Mouse (Mus musculus): ENCODE data around the gene F3. TPM values are rescaled to one million over a fixed set of nuclear protein-coding genes. Genes with fewer than 3 reads are reported as not detected.
A peak's percentile ranks its signal among the peaks of the same experiment; 100 is the strongest.
"Not testable (repeated sequence)": the region's sequence is repeated elsewhere in the genome, so short reads cannot be mapped to it uniquely, and the experiment has no call there.

Gene F3
- polyA plus RNA-seq, 1 experiment: 168 TPM

- H3K27ac ChIP-seq (ENCODE audit: insufficient read depth, low read length): peak overlapping the region; percentile 41; the same call in 1 of the 2 replicates
- no peak overlapping the region for H3K4me3 ChIP-seq (ENCODE audit: insufficient read depth, low read length)
- H3K4me1 ChIP-seq (ENCODE audit: control insufficient read depth, insufficient read depth, low read length): peaks cover 3% of the 10 kb centered on the region; the same call in 1 of the 2 replicates
- TF ChIP-seq POLR2A (IDR thresholded peaks at IDR 0.05; ENCODE audit: low read depth, low read length) (no peak), CTCF (IDR thresholded peaks at IDR 0.05; ENCODE audit: borderline replicate concordance, insufficient read depth, low read length) (no peak)
Observed at GRCm38 (mm10) chr3:121729678-121730077, 6.3 kb downstream of the F3 start.

- Histone ChIP-seq H3K4me3 (ENCODE audit: insufficient read depth, low read length) (no peak overlapping the region), H3K4me1 (ENCODE audit: control insufficient read depth, insufficient read depth, low read length) (peaks cover 5% of the 10 kb centered on the region; the same call in 1 of the 2 replicates), H3K27ac (ENCODE audit: insufficient read depth, low read length) (0 out of 2 replicates have a peak overlapping the region, but pooled peaks have one; percentile 22)
- TF ChIP-seq POLR2A (IDR thresholded peaks at IDR 0.05; ENCODE audit: low read depth, low read length) (no peak), CTCF (IDR thresholded peaks at IDR 0.05; ENCODE audit: borderline replicate concordance, insufficient read depth, low read length) (no peak)
Observed at GRCm38 (mm10) chr3:121735542-121735941, 12.2 kb downstream of the F3 start.

DNA sequence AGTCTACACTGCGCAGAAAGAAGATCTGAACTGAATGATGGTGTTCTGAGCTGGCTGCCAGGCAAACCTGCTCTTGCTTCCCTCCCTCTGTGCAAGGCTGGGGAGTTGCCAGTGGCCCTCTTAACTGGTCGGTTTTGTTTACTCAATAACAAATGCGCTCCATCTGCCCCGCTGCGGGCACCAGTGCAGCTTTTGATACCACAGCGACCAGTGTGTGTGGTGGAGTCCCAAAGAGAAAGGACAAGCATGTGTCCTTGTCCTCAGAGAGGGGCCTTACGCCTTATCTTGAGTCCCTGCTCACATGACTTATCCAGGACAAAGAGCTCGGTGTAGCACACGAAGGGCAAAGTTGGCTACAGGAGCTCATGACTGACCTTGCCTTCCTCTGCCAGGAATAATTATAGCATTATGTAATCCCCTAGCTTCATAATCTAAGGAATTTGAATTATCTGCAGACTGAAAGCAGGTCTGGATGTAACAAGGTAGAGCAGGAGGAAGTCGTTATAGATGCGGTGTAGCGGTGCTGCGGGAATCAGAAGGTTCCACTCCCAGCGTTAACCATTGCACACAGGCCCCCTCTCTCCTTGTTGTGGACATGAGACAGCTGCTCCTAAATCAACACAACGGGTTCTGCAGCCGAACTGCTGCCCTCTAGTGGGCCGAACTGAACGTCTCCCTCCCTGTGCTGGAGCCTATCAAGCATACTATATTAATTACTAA lies 12.8 kb downstream of the F3 start:
- TF ChIP-seq POLR2A (IDR thresholded peaks at IDR 0.05; ENCODE audit: low read depth, low read length) (no peak), CTCF (IDR thresholded peaks at IDR 0.05; ENCODE audit: borderline replicate concordance, insufficient read depth, low read length) (peak; percentile 75)
- Histone ChIP-seq H3K27ac (ENCODE audit: insufficient read depth, low read length) (peak overlapping the region; percentile 2), H3K4me3 (ENCODE audit: insufficient read depth, low read length) (no peak overlapping the region), H3K4me1 (ENCODE audit: control insufficient read depth, insufficient read depth, low read length) (peaks cover 5% of the 10 kb centered on the region; the same call in 1 of the 2 replicates)

- H3K4me3 ChIP-seq (ENCODE audit: insufficient read depth, low read length): no peak overlapping the region
- H3K4me1 ChIP-seq (ENCODE audit: control insufficient read depth, insufficient read depth, low read length): peaks cover 5% of the 10 kb centered on the region; the same call in 1 of the 2 replicates
- TF ChIP-seq CTCF (IDR thresholded peaks at IDR 0.05; ENCODE audit: borderline replicate concordance, insufficient read depth, low read length) (peak; percentile 43; the same call in 1 of the 2 replicates), POLR2A (IDR thresholded peaks at IDR 0.05; ENCODE audit: low read depth, low read length) (no peak)
- no peak overlapping the region for H3K27ac ChIP-seq (ENCODE audit: insufficient read depth, low read length)
Observed at GRCm38 (mm10) chr3:121737453-121737852, 14.1 kb downstream of the F3 start.

DNA sequence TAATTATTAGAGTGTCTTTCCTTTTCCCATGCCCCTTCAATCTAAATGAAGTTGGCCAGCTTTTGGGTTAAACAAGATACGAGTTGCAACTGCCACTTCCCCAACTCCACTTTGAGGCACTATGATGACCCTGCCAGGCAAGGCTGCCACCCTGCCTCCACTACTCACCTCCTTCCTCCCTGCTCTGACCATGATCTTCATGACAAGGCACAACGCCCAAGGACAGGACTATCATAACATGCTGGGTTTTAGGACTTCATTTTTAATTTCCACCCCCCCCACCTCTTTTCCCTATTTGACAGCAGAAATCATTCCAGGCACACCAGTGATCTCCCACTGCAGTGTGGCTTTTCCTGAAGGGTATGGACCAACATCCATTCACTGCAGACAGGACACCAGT lies 14.6 kb downstream of the F3 start:
- no peak overlapping the region for H3K27ac ChIP-seq (ENCODE audit: insufficient read depth, low read length)
- TF ChIP-seq POLR2A (IDR thresholded peaks at IDR 0.05; ENCODE audit: low read depth, low read length): no peak
- TF ChIP-seq CTCF (IDR thresholded peaks at IDR 0.05; ENCODE audit: borderline replicate concordance, insufficient read depth, low read length): no peak
- H3K4me1 ChIP-seq (ENCODE audit: control insufficient read depth, insufficient read depth, low read length): peaks cover 5% of the 10 kb centered on the region; the same call in 1 of the 2 replicates
- H3K4me3 ChIP-seq (ENCODE audit: insufficient read depth, low read length): no peak overlapping the region

DNA sequence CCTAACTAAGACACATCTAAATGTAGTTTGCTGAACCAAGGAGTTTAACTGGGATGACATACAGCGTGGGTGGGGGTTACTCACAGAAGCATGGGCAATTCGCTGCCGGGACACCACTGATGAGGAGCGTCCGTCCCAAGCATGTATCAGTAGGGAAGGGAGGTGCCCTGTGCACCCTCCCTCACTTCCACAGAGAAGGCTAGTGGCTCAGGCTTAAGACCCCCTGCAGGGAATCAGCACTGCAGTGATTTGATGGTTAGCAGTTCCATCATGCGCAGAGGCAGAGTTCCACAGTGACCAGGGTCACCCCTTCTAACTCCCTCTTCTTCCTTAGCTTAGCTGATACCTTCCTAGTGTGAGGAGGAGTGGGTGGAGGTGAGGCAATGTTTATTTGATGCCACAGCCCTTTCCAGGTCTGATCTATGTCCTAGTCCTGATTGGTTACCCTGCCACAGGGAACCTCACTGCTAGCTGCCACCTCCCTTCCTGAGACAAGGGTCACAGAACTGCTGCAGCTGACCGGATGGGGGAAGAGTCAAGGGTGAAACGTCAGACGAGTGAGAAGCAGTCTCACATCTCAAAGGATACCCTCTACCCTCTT lies 15.5 kb downstream of the F3 start:
- Histone ChIP-seq H3K4me3 (ENCODE audit: insufficient read depth, low read length) (no peak overlapping the region), H3K27ac (ENCODE audit: insufficient read depth, low read length) (no peak overlapping the region), H3K4me1 (ENCODE audit: control insufficient read depth, insufficient read depth, low read length) (peaks cover 5% of the 10 kb centered on the region; the same call in 1 of the 2 replicates)
- TF ChIP-seq CTCF (IDR thresholded peaks at IDR 0.05; ENCODE audit: borderline replicate concordance, insufficient read depth, low read length) (no peak), POLR2A (IDR thresholded peaks at IDR 0.05; ENCODE audit: low read depth, low read length) (no peak)

DNA sequence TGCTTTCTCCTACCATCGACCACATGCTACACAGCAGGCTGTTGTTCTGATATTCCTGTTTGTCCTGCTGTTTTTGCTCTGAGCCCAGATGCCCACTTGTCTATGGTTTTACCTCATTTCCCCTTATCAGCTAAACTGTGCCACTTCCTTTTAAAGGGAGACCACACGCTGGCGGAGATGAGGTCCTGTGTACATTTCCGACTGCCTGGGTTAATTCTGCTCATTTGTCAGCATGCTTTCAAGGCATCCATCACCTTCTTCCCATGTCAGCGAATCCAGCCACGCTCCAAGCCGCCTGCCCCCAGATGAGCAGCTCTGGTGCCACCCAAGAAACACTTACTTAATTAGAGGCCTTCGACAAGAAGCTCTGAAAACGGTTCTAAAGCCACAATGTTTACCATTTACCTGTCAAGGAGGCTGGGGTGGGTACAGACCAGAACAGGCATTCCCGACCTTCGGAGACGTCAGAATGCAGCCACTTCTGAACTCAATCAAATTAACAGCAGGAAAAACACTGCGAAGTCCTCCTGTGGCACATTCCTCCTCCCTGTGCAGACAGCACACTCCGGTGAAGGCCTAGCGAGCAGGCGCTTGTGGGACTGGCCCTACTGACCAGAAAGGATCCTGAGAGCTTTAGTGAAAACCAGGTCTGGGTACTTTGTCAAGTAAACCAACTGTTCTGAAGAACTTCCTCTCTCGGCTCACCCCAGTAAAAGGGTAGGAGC lies 16.3 kb downstream of the F3 start:
- no peak overlapping the region for H3K4me3 ChIP-seq (ENCODE audit: insufficient read depth, low read length)
- H3K27ac ChIP-seq (ENCODE audit: insufficient read depth, low read length): no peak overlapping the region
- TF ChIP-seq POLR2A (IDR thresholded peaks at IDR 0.05; ENCODE audit: low read depth, low read length) (no peak), CTCF (IDR thresholded peaks at IDR 0.05; ENCODE audit: borderline replicate concordance, insufficient read depth, low read length) (no peak)
- H3K4me1 ChIP-seq (ENCODE audit: control insufficient read depth, insufficient read depth, low read length): peaks cover 5% of the 10 kb centered on the region; the same call in 1 of the 2 replicates

DNA sequence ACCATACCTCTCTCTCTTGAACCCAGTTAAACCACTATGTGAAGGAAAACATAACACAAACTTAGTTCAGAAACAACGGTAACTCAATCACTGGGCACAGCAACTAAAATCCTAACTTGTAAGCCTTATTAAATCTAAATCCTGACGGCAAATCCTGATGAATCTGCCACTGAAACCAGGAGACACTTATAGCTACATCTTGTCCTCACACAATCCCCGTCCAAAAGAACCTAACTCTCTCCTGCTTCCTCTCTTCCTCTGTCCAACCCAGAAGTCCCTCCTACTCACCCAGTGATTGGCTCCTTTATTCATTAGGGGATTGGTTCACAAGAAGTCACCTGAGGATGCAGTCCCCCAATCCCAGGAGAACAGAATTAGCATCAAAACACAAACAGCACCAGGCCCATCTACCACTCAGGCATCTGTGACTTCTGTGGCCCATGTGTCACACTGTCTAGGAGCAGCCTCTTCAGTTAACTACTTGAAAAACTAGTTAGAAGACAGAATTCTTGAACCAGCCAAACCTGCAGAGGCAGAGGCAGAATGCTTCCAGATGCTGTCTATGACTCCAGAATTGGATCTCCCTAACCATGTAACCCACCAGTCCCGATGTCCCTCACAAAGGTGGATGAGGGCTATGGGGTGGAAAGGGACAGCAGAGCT lies 18.0 kb downstream of the F3 start:
- H3K27ac ChIP-seq (ENCODE audit: insufficient read depth, low read length); H3K4me3 ChIP-seq (ENCODE audit: insufficient read depth, low read length); H3K4me1 ChIP-seq (ENCODE audit: control insufficient read depth, insufficient read depth, low read length): not testable (repeated sequence)

DNA sequence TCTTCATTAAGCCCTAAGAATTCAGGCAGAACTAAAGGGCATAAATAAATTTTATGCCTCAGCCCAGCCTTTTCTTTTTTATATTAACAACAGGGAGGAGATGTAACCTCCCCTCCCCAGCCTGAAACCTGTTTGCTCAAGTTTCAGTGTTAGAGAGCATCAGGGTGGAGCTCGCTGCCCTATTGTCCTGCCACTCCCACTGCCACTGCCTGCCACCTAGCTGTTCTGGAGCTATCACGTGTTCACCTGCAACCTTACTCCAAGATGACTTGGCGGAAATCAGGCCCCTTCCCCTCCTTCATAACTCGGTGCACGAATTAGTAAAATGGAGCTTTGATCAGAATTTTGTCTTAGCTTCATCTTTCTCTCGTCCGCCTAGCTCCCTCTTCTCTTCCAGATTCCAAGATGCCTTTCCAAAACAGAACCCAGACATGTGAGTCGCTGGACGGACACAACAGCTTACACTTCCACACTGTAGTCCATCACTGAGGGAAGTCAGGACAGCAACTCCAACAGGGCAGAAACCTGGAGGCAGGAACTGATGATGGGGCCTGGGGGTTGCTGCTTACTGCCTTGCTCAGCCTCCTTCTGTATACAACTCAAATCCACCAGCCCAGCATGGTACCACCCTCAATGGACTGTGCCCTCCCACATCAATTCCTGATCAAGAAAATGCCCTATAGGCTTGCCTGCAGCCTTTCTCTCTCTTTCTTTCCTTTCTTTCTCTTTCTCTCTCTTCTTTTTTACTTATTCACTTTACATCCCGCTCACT lies 31.2 kb downstream of the F3 start:
- not testable (repeated sequence) for H3K4me1 ChIP-seq (ENCODE audit: control insufficient read depth, insufficient read depth, low read length); H3K27ac ChIP-seq (ENCODE audit: insufficient read depth, low read length); H3K4me3 ChIP-seq (ENCODE audit: insufficient read depth, low read length)

Measured in embryonic fibroblast, embryonic 13.5 days (primary cell).